Mouse (Mus musculus): ENCODE measurements around the gene Ninj2. TPM values are rescaled to one million over a fixed set of nuclear protein-coding genes. Genes with fewer than 3 reads are reported as not detected.

Ninj2 gene
- total and polyA plus RNA-seq, 2 experiments from 2014 or later = 27.4 TPM; not detected in 1

- 17% methylated on average over 7 of the region's 7 CpGs for WGBS
- Histone ChIP-seq H3K9ac (replicated peaks; ENCODE audit: low read depth, low read length) (peak overlapping the region; percentile 21; the same call in 1 of the 2 replicates), H3K27ac (ENCODE audit: low read depth) (peak overlapping the region; percentile 89), H3K4me2 (ENCODE audit: low read depth, low read length) (peak overlapping the region; percentile 13; the same call in 1 of the 2 replicates), H3K27me3 (ENCODE audit: control insufficient read depth, insufficient read depth, low read length) (no peaks in the 10 kb centered on the region), H3K4me3 (ENCODE audit: low read depth, low read length) (no peak overlapping the region), H3K36me3 (replicated peaks; ENCODE audit: control insufficient read depth, insufficient read depth, low read length) (no peaks in the 10 kb centered on the region), H3K9me3 (replicated peaks; ENCODE audit: control insufficient read depth, low read length) (no peaks in the 10 kb centered on the region), H3K4me1 (ENCODE audit: control insufficient read depth, insufficient read depth) (peaks cover 28% of the 10 kb centered on the region)
- ATAC-seq (ENCODE audit: insufficient read depth, low read depth) (peak; percentile 45), DNase-seq (ENCODE audit: low spot score) (peak; percentile 91)
- TF ChIP-seq CTCF (IDR thresholded peaks at IDR 0.05; ENCODE audit: low read depth) = no peak
- peak; percentile 77 for TF ChIP-seq EP300 (IDR thresholded peaks at IDR 0.05; ENCODE audit: low read depth)
These were observed 21.5 kb downstream of the Ninj2 start for GRCm38 (mm10) chr6:120114698-120115097.

- Histone ChIP-seq H3K9ac (replicated peaks; ENCODE audit: low read depth, low read length) (peak overlapping the region; percentile 21; the same call in 1 of the 2 replicates), H3K9me3 (replicated peaks; ENCODE audit: control insufficient read depth, low read length) (no peaks in the 10 kb centered on the region), H3K4me3 (ENCODE audit: low read depth, low read length) (no peak overlapping the region), H3K4me1 (ENCODE audit: control insufficient read depth, insufficient read depth) (peaks cover 22% of the 10 kb centered on the region), H3K4me2 (ENCODE audit: low read depth, low read length) (no peak overlapping the region), H3K36me3 (replicated peaks; ENCODE audit: control insufficient read depth, insufficient read depth, low read length) (no peaks in the 10 kb centered on the region), H3K27me3 (ENCODE audit: control insufficient read depth, insufficient read depth, low read length) (no peaks in the 10 kb centered on the region), H3K27ac (ENCODE audit: low read depth) (peak overlapping the region; percentile 89)
- ATAC-seq (ENCODE audit: insufficient read depth, low read depth) = no peak
- WGBS = 64% methylated on average over 3 of the region's 3 CpGs
- DNase-seq (ENCODE audit: low spot score) = no peak
- TF ChIP-seq CTCF (IDR thresholded peaks at IDR 0.05; ENCODE audit: low read depth) (no peak), EP300 (IDR thresholded peaks at IDR 0.05; ENCODE audit: low read depth) (no peak)
These were observed 22.3 kb downstream of the Ninj2 start for GRCm38 (mm10) chr6:120115443-120115842.

- no peak overlapping the region for H3K4me3 ChIP-seq (ENCODE audit: low read depth, low read length)
- H3K27ac ChIP-seq (ENCODE audit: low read depth) = no peak overlapping the region
- no peak for ATAC-seq (ENCODE audit: insufficient read depth, low read depth)
- H3K9ac ChIP-seq (replicated peaks; ENCODE audit: low read depth, low read length) = no peak overlapping the region
- H3K9me3 ChIP-seq (replicated peaks; ENCODE audit: control insufficient read depth, low read length) = no peaks in the 10 kb centered on the region
- DNase-seq (ENCODE audit: low spot score) = no peak
- H3K36me3 ChIP-seq (replicated peaks; ENCODE audit: control insufficient read depth, insufficient read depth, low read length) = no peaks in the 10 kb centered on the region
- no peaks in the 10 kb centered on the region for H3K27me3 ChIP-seq (ENCODE audit: control insufficient read depth, insufficient read depth, low read length)
- TF ChIP-seq CTCF (IDR thresholded peaks at IDR 0.05; ENCODE audit: low read depth) (no peak), EP300 (IDR thresholded peaks at IDR 0.05; ENCODE audit: low read depth) (no peak)
- H3K4me2 ChIP-seq (ENCODE audit: low read depth, low read length) = no peak overlapping the region
- H3K4me1 ChIP-seq (ENCODE audit: control insufficient read depth, insufficient read depth) = 0 out of 2 replicates have a peak, but pooled peaks cover 3% of the 10 kb centered on the region
- 80% methylated on average over 5 of the region's 5 CpGs for WGBS
These were observed 26.7 kb downstream of the Ninj2 start for GRCm38 (mm10) chr6:120119824-120120223.

- H3K4me3 ChIP-seq (ENCODE audit: low read depth, low read length) = no peak overlapping the region
- no peak overlapping the region for H3K9ac ChIP-seq (replicated peaks; ENCODE audit: low read depth, low read length)
- DNase-seq (ENCODE audit: low spot score) = no peak
- no peak for ATAC-seq (ENCODE audit: insufficient read depth, low read depth)
- 83% methylated on average over 7 of the region's 7 CpGs for WGBS
- H3K9me3 ChIP-seq (replicated peaks; ENCODE audit: control insufficient read depth, low read length) = no peaks in the 10 kb centered on the region
- H3K4me1 ChIP-seq (ENCODE audit: control insufficient read depth, insufficient read depth) = no peaks in the 10 kb centered on the region
- no peak for TF ChIP-seq CTCF (IDR thresholded peaks at IDR 0.05; ENCODE audit: low read depth)
- TF ChIP-seq EP300 (IDR thresholded peaks at IDR 0.05; ENCODE audit: low read depth) = no peak
- H3K4me2 ChIP-seq (ENCODE audit: low read depth, low read length) = no peak overlapping the region
- no peak overlapping the region for H3K27ac ChIP-seq (ENCODE audit: low read depth)
- H3K27me3 ChIP-seq (ENCODE audit: control insufficient read depth, insufficient read depth, low read length) = no peaks in the 10 kb centered on the region
- H3K36me3 ChIP-seq (replicated peaks; ENCODE audit: control insufficient read depth, insufficient read depth, low read length) = no peaks in the 10 kb centered on the region
These were observed 31.5 kb downstream of the Ninj2 start for GRCm38 (mm10) chr6:120124688-120125087.

DNA sequence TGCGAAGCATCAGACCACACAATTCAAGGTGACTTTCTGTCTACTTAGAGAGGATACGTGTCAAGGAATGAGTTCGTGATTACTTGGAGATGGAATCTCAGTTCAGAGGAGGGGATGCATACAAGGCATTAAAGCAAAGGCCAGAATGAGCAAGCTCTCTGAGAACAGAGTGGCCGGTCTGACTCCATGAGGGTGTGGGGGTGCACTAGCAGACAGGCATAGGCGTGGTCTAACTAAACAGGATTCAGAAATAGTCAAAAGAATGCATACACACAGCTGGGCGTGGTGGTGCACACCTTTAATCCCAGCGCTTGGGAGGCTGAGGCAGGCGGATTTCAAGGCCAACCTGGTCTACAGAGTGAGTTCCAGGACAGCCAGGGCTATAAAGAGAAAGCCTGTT is 33.3 kb downstream of the Ninj2 start:
- H3K4me2 ChIP-seq (ENCODE audit: low read depth, low read length) = no peak overlapping the region
- H3K9ac ChIP-seq (replicated peaks; ENCODE audit: low read depth, low read length) = no peak overlapping the region
- H3K4me1 ChIP-seq (ENCODE audit: control insufficient read depth, insufficient read depth) = no peaks in the 10 kb centered on the region
- no peak overlapping the region for H3K4me3 ChIP-seq (ENCODE audit: low read depth, low read length)
- no peak overlapping the region for H3K27ac ChIP-seq (ENCODE audit: low read depth)
- H3K9me3 ChIP-seq (replicated peaks; ENCODE audit: control insufficient read depth, low read length) = no peaks in the 10 kb centered on the region
- no peaks in the 10 kb centered on the region for H3K36me3 ChIP-seq (replicated peaks; ENCODE audit: control insufficient read depth, insufficient read depth, low read length)
- DNase-seq (ENCODE audit: low spot score) (no peak), ATAC-seq (ENCODE audit: insufficient read depth, low read depth) (no peak)
- H3K27me3 ChIP-seq (ENCODE audit: control insufficient read depth, insufficient read depth, low read length) = no peaks in the 10 kb centered on the region
- no peak for TF ChIP-seq EP300 (IDR thresholded peaks at IDR 0.05; ENCODE audit: low read depth)
- no peak for TF ChIP-seq CTCF (IDR thresholded peaks at IDR 0.05; ENCODE audit: low read depth)
- 96% methylated on average over 8 of the region's 8 CpGs for WGBS

DNA sequence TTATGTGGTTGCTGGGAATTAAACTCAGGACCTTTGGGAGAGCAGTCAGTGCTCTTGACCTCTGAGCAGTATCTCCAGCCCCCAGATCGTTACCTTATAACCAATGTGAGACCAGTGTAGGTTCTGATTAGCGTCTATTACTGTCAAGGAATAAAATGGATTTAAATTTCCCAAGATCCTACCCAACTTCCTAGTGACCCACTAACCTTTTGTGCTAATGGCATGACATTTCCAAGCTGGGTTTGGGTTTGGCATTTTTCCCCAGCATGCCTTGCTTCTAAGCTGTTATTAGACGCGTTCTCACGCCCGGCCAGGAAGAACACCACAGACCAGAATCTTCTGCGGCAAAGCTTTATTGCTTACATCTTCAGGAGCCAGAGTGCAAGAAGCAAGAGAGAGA is 34.2 kb downstream of the Ninj2 start:
- Histone ChIP-seq H3K9me3 (replicated peaks; ENCODE audit: control insufficient read depth, low read length) (no peaks in the 10 kb centered on the region), H3K4me2 (ENCODE audit: low read depth, low read length) (no peak overlapping the region), H3K27me3 (ENCODE audit: control insufficient read depth, insufficient read depth, low read length) (no peaks in the 10 kb centered on the region), H3K4me1 (ENCODE audit: control insufficient read depth, insufficient read depth) (no peaks in the 10 kb centered on the region), H3K27ac (ENCODE audit: low read depth) (no peak overlapping the region), H3K9ac (replicated peaks; ENCODE audit: low read depth, low read length) (no peak overlapping the region), H3K4me3 (ENCODE audit: low read depth, low read length) (no peak overlapping the region), H3K36me3 (replicated peaks; ENCODE audit: control insufficient read depth, insufficient read depth, low read length) (no peaks in the 10 kb centered on the region)
- WGBS = 96% methylated on average over 7 of the region's 7 CpGs
- TF ChIP-seq EP300 (IDR thresholded peaks at IDR 0.05; ENCODE audit: low read depth) (no peak), CTCF (IDR thresholded peaks at IDR 0.05; ENCODE audit: low read depth) (no peak)
- DNase-seq (ENCODE audit: low spot score) = no peak
- no peak for ATAC-seq (ENCODE audit: insufficient read depth, low read depth)

All from heart, postnatal 0 days (tissue).